Mouse (Mus musculus) ES-Bruce4 (cell line): Measurements from ENCODE around the gene Mrps27. TPM values are rescaled to one million over a fixed set of nuclear protein-coding genes. Genes with fewer than 3 reads are reported as not detected.

Experiments
- H3K27ac ChIP-seq: 2 replicates; pipeline ENCODE4 v1.5.1; 2012; ENCODE audit warnings: low read length, inconsistent platforms; ENCODE audit not compliant: insufficient read depth
- H3K27me3 ChIP-seq: 2 replicates; pipeline ENCODE4 v1.6.1; 2012; ENCODE audit warnings: mild to moderate bottlenecking, low read length, inconsistent platforms; ENCODE audit not compliant: control insufficient read depth, poor library complexity, insufficient read depth, severe bottlenecking
- H3K36me3 ChIP-seq: 2 replicates; pipeline ENCODE4 v1.6.1; 2012; ENCODE audit warnings: inconsistent platforms, mild to moderate bottlenecking, low read length, moderate library complexity; ENCODE audit not compliant: control insufficient read depth, poor library complexity, insufficient read depth, severe bottlenecking
- H3K4me1 ChIP-seq: one replicate; pipeline ENCODE4 v1.8.1; 2011; ENCODE audit warnings: low read length; ENCODE audit not compliant: control insufficient read depth, insufficient read depth
- H3K4me3 ChIP-seq: 2 replicates; pipeline ENCODE4 v1.5.1; 2011; ENCODE audit warnings: low read depth, mild to moderate bottlenecking, low read length
- H3K9ac ChIP-seq: 2 replicates; pipeline ENCODE4 v1.6.1; 2012; ENCODE audit warnings: low read depth, mild to moderate bottlenecking, inconsistent platforms; ENCODE audit not compliant: poor library complexity, severe bottlenecking
- H3K9me3 ChIP-seq: replicated peaks from 2 replicates; pipeline ENCODE4 v1.6.1; 2012; ENCODE audit warnings: mild to moderate bottlenecking, low read length, inconsistent platforms; ENCODE audit not compliant: control insufficient read depth, poor library complexity, insufficient read depth, severe bottlenecking
- CTCF ChIP-seq: IDR thresholded peaks from one replicate; pipeline ENCODE4 v1.8.1; 2011; ENCODE audit warnings: low read depth, low read length
- EP300 ChIP-seq: IDR thresholded peaks from 2 replicates; pipeline ENCODE4 v1.6.1; 2011; ENCODE audit warnings: low read depth, low read length; ENCODE audit not compliant: insufficient read depth
- POLR2A ChIP-seq: IDR thresholded peaks from one replicate; pipeline ENCODE4 v1.8.1; 2011; ENCODE audit warnings: low read length; ENCODE audit not compliant: insufficient read depth
- polyA plus RNA-seq: library from polyadenylated mRNA; stranded (reverse); fragments of >200 nt; gene quantifications from 2 replicates; pipeline ENCODE4 v1.2.4, GENCODE M21; 2011; ENCODE audit warnings: low read depth; ENCODE audit not compliant: missing spikeins, insufficient read depth, insufficient read length

The Mrps27 gene
- polyA plus RNA-seq, 1 experiment: 63.1 TPM

- no peak overlapping the region for H3K27ac ChIP-seq
- H3K36me3 ChIP-seq: peaks cover 10% of the 10 kb centered on the region; the same call in 1 of the 2 replicates
- H3K4me3 ChIP-seq: no peak overlapping the region
- H3K4me1 ChIP-seq: no peaks in the 10 kb centered on the region
- no peak overlapping the region for H3K9ac ChIP-seq
- H3K9me3 ChIP-seq: no peaks in the 10 kb centered on the region
- TF ChIP-seq CTCF: no peak
- no peak for TF ChIP-seq POLR2A
- no peak for TF ChIP-seq EP300
- no peaks in the 10 kb centered on the region for H3K27me3 ChIP-seq
These were observed 52.6 kb downstream of the Mrps27 start for GRCm38 (mm10) chr13:99397228-99397627.

GRCm38 (mm10) chr13:99398149-99398701 is 53.6 kb downstream of the Mrps27 start:
- no peaks in the 10 kb centered on the region for H3K9me3 ChIP-seq
- no peak for TF ChIP-seq POLR2A
- TF ChIP-seq EP300: no peak
- TF ChIP-seq CTCF: no peak
- H3K9ac ChIP-seq: no peak overlapping the region
- no peak overlapping the region for H3K27ac ChIP-seq
- H3K27me3 ChIP-seq: no peaks in the 10 kb centered on the region
- peaks cover 11% of the 10 kb centered on the region; the same call in 1 of the 2 replicates for H3K36me3 ChIP-seq
- no peaks in the 10 kb centered on the region for H3K4me1 ChIP-seq
- H3K4me3 ChIP-seq: no peak overlapping the region

GRCm38 (mm10) chr13:99399373-99399772 is 54.8 kb downstream of the Mrps27 start:
- no peak overlapping the region for H3K9ac ChIP-seq
- peaks cover 14% of the 10 kb centered on the region for H3K36me3 ChIP-seq
- H3K4me3 ChIP-seq: no peak overlapping the region
- no peaks in the 10 kb centered on the region for H3K27me3 ChIP-seq
- no peaks in the 10 kb centered on the region for H3K4me1 ChIP-seq
- TF ChIP-seq EP300: no peak
- H3K27ac ChIP-seq: no peak overlapping the region
- H3K9me3 ChIP-seq: no peaks in the 10 kb centered on the region

- H3K9me3 ChIP-seq: no peaks in the 10 kb centered on the region
- H3K36me3 ChIP-seq: peaks cover 17% of the 10 kb centered on the region
- no peaks in the 10 kb centered on the region for H3K27me3 ChIP-seq
- no peak overlapping the region for H3K9ac ChIP-seq
- no peak overlapping the region for H3K27ac ChIP-seq
- H3K4me1 ChIP-seq: no peaks in the 10 kb centered on the region
- TF ChIP-seq CTCF (no peak), POLR2A (no peak), EP300 (no peak)
- H3K4me3 ChIP-seq: no peak overlapping the region
These were observed 64.6 kb downstream of the Mrps27 start for GRCm38 (mm10) chr13:99409216-99409615.

- Histone ChIP-seq H3K4me3 (no peak overlapping the region), H3K9ac (no peak overlapping the region), H3K4me1 (no peaks in the 10 kb centered on the region), H3K9me3 (no peaks in the 10 kb centered on the region), H3K27ac (no peak overlapping the region), H3K36me3 (peaks cover 9% of the 10 kb centered on the region), H3K27me3 (no peaks in the 10 kb centered on the region)
- TF ChIP-seq EP300 (no peak), POLR2A (no peak), CTCF (no peak)
These were observed 66.3 kb downstream of the Mrps27 start for GRCm38 (mm10) chr13:99410611-99411515.

- no peak overlapping the region for H3K27ac ChIP-seq
- TF ChIP-seq EP300 (no peak), CTCF (no peak), POLR2A (no peak)
- H3K36me3 ChIP-seq: peaks cover 9% of the 10 kb centered on the region
These were observed 67.2 kb downstream of the Mrps27 start for GRCm38 (mm10) chr13:99411761-99412160.

More at GRCm38 (mm10) chr13:99411761-99412160, 67.2 kb downstream of the Mrps27 start:
- Histone ChIP-seq H3K4me1 (peaks cover 3% of the 10 kb centered on the region), H3K27me3 (no peaks in the 10 kb centered on the region), H3K4me3 (no peak overlapping the region), H3K9ac (no peak overlapping the region), H3K9me3 (no peaks in the 10 kb centered on the region)
